Mouse (Mus musculus) forebrain, embryonic 12.5 days (tissue): ENCODE results near the gene Ntm. TPM values are rescaled to one million over a fixed set of nuclear protein-coding genes. Genes with fewer than 3 reads are reported as not detected.

Experiments used
- ATAC-seq: fragments of 200-750 bp; cut with Nextera tagmentation; 2 replicates; pipeline ENCODE4 v1.8.0; 2017; ENCODE audit warnings: moderate TSS enrichment; ENCODE audit not compliant: low FRiP score
- H3K27ac ChIP-seq: fragments of 300-500 bp; sonication (generic); 2 replicates; pipeline ENCODE4 v1.5.1; 2016; ENCODE audit warnings: mild to moderate bottlenecking
- H3K27me3 ChIP-seq: fragments of 300-500 bp; sonication (generic); 2 replicates; pipeline ENCODE4 v1.6.1; 2016; ENCODE audit warnings: mild to moderate bottlenecking
- H3K36me3 ChIP-seq: fragments of 300-500 bp; sonication (generic); replicated peaks from 2 replicates; pipeline ENCODE4 v1.6.1; 2016; ENCODE audit warnings: mild to moderate bottlenecking
- H3K4me1 ChIP-seq: fragments of 300-500 bp; sonication (generic); 2 replicates; pipeline ENCODE4 v1.6.1; 2016
- H3K4me2 ChIP-seq: fragments of 300-500 bp; sonication (generic); 2 replicates; pipeline ENCODE4 v1.6.1; 2016; ENCODE audit warnings: mild to moderate bottlenecking, moderate library complexity
- H3K4me3 ChIP-seq: fragments of 300-500 bp; sonication (generic); replicated peaks from 2 replicates; pipeline ENCODE4 v1.5.1; 2016; ENCODE audit warnings: mild to moderate bottlenecking
- H3K9ac ChIP-seq: fragments of 300-500 bp; sonication (generic); 2 replicates; pipeline ENCODE4 v1.6.1; 2016; ENCODE audit warnings: mild to moderate bottlenecking
- H3K9me3 ChIP-seq: fragments of 300-500 bp; sonication (generic); 2 replicates; pipeline ENCODE4 v1.6.1; 2016
- WGBS: fragments of 180-500 bp; shearing (Covaris S2); methylation state at CpG from one replicate; pipeline ENCODE4 v1.1.7; 2016; 5-methylcytosine and 5-hydroxymethylcytosine counted together
- polyA plus RNA-seq: library from polyadenylated mRNA; unstranded; fragments of >200 nt; fragmentation: Nextera tagmentation; extraction: Ambion mirVana; gene quantifications from 2 replicates; pipeline ENCODE4 v1.2.1, GENCODE M21; 2016

The Ntm gene
- polyA plus RNA-seq, 1 experiment from 2014 or later: 34.6 TPM

DNA sequence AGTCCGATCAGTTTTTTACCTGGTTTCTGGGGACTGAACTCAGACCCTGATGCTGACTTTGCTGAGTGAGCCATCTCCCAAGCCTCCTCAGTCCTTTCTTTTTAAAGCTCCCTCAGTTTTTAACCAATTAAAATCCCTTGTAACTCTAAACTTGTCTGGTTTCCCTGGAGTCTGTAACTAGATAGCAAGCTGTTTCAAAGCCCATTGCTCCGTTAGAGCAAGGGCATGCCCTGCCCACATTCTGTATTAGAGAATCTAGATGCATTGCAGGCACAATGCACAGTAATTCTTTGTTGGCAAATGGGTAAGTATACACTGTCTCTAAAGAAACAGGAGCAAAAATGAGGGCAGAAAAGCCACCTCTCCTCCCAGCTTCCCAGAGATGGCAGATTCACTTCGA, 231.3 kb downstream of the Ntm start:
- no peak for ATAC-seq

DNA sequence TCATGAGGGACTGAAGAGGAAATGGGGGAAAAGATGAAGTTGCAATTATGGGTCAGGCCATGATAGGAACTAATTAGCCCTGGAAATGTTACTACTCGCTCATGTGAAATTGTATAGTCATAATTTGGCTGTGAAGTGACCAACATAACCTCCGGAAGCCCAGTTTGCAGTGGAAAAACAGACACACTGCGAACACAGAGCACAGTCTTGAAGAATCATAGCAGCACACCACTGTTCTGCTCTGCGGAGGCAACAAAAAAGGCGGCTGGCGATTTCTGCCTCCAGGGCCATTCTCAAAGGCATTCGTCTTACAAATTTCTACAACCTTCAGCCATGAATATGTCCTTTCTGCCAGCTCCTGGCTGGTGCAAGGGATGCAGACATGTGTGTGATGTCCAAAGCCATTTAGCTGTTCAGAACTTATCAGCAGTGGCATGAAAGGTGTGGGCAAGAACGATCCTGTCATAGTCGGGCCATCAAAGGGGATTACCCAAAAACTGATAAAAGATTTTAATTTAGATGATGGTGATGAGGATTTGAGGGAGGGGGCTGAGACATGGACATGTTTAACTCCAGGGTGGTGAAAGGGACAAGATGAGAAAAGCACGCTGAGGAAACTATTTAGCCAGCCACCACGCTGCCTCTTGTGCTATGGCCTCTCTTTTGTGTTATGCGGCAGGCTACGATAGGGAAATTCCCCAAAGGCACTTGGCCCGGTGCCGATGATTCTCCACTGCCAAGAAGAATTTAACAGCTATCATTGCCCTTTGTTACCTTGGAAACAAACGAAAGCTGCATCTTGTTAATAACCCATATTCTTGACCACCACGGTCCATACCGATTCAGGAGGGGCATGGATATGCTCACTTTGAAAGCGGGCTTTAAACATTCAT, 235.2 kb downstream of the Ntm start:
- Histone ChIP-seq H3K4me1 (peaks cover 22% of the 10 kb centered on the region), H3K4me3 (no peak overlapping the region), H3K36me3 (no peaks in the 10 kb centered on the region), H3K9me3 (no peaks in the 10 kb centered on the region), H3K27me3 (no peaks in the 10 kb centered on the region), H3K4me2 (no peak overlapping the region), H3K9ac (no peak overlapping the region), H3K27ac (no peak overlapping the region)
- WGBS: 72% methylated on average over 19 of the region's 19 CpGs
- no peak for ATAC-seq

More for the DNA sequence above, 231.3 kb downstream of the Ntm start:
- H3K4me1 ChIP-seq: peaks cover 14% of the 10 kb centered on the region
- H3K36me3 ChIP-seq: no peaks in the 10 kb centered on the region
- no peak overlapping the region for H3K4me2 ChIP-seq
- no peak overlapping the region for H3K4me3 ChIP-seq
- no peaks in the 10 kb centered on the region for H3K9me3 ChIP-seq
- 61% methylated on average over 3 of the region's 3 CpGs for WGBS
- no peak overlapping the region for H3K27ac ChIP-seq
- H3K27me3 ChIP-seq: no peaks in the 10 kb centered on the region
- H3K9ac ChIP-seq: no peak overlapping the region

DNA sequence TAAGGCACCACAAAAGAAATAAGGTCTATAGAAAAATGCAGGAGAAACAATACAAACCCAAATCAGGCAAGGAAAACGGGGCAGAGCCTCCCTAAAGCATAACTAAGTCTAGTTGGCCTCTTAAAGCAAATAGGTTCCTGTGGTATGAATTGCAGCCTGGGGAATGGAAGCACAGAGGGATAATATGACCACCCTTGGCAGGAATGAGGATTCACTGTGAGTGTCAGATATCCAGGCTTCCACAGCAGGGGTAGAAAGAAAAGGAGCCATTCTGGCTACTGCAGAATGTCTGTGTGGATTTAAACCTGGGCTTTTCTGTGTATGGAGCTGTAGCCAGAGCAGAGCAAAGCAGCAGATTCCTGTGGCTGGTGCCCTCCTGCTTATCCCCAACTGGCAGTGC, 241.5 kb downstream of the Ntm start:
- ATAC-seq: no peak
- no peak overlapping the region for H3K27ac ChIP-seq
- H3K9ac ChIP-seq: no peak overlapping the region
- peaks cover 12% of the 10 kb centered on the region for H3K4me1 ChIP-seq
- WGBS: 3% methylated on average over 1 of the region's 1 CpGs
- H3K27me3 ChIP-seq: no peaks in the 10 kb centered on the region
- H3K4me3 ChIP-seq: no peak overlapping the region
- H3K4me2 ChIP-seq: no peak overlapping the region
- no peaks in the 10 kb centered on the region for H3K9me3 ChIP-seq
- H3K36me3 ChIP-seq: no peaks in the 10 kb centered on the region

DNA sequence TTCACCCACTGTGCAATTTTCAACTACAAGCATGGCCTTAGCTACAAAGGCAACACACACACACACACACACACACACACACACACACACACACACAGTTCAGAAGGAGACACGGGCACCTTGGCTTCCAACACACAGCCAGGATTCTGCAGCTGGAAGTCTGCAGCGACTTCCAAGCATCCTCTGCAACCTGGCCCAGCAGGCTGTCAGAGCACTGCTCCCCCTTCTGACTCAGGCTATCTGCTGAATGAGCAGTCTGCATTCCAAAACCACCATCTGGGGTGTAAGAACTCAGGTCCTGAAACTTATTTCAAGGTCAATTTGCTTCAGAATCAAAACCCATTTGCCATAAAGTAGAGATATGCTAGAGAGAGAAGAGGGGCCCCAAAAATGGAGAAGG, 246.1 kb downstream of the Ntm start:
- no peaks in the 10 kb centered on the region for H3K9me3 ChIP-seq
- ATAC-seq: no peak
- H3K27me3 ChIP-seq: no peaks in the 10 kb centered on the region
- H3K27ac ChIP-seq: no peak overlapping the region
- H3K4me1 ChIP-seq: peaks cover 4% of the 10 kb centered on the region; the same call in 1 of the 2 replicates
- WGBS: 54% methylated on average over 2 of the region's 2 CpGs
- H3K36me3 ChIP-seq: no peaks in the 10 kb centered on the region
- no peak overlapping the region for H3K4me3 ChIP-seq
- H3K4me2 ChIP-seq: no peak overlapping the region
- no peak overlapping the region for H3K9ac ChIP-seq

DNA sequence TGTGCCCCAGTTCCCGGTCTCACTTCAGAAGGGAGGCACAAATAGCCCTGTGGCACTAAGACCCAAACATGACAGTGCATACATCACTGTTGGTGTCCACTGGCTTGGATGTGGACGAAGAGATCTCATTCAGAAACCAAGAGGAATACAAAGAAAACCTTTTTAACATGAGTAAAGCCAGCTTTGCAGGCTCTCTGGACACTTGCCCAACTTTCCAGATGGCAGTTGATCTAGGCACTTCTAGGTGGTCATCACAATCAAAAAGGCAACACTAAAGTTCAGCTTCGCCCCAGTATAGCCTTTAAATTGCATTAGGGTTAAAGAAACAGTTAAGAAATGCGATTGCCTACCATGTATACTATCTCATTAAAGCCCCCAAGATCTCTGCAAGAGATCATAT, 264.7 kb downstream of the Ntm start:
- H3K4me3 ChIP-seq: no peak overlapping the region
- WGBS: 87% methylated on average over 4 of the region's 4 CpGs
- H3K9me3 ChIP-seq: no peaks in the 10 kb centered on the region
- no peaks in the 10 kb centered on the region for H3K36me3 ChIP-seq
- no peaks in the 10 kb centered on the region for H3K27me3 ChIP-seq
- no peak overlapping the region for H3K9ac ChIP-seq
- no peak overlapping the region for H3K27ac ChIP-seq
- H3K4me1 ChIP-seq: peaks cover 10% of the 10 kb centered on the region
- no peak for ATAC-seq
- no peak overlapping the region for H3K4me2 ChIP-seq

DNA sequence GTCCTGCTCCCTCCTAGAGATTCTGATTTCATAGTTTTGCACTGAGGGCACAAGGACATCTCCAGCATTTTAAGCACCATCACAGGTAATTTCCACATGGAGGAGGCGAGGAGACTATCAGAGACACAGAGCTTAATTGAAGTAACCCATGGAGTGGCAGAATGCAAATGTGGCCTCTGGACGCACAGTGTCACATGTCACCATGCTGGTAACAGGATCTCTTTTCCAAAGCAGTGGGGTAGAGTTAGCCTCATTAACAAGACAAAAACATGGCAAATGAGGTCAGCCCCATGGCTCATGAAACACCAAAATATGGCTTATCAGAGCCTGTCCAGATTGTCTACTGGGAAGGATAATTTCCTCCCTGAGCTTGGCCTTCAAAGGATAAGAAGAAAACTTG, 268.8 kb downstream of the Ntm start:
- no peak for ATAC-seq
- 18% methylated on average over 2 of the region's 2 CpGs for WGBS
- H3K9ac ChIP-seq: no peak overlapping the region
- H3K4me2 ChIP-seq: no peak overlapping the region
- H3K27me3 ChIP-seq: no peaks in the 10 kb centered on the region
- H3K27ac ChIP-seq: no peak overlapping the region
- H3K9me3 ChIP-seq: no peaks in the 10 kb centered on the region
- H3K4me1 ChIP-seq: peaks cover 14% of the 10 kb centered on the region
- no peak overlapping the region for H3K4me3 ChIP-seq
- H3K36me3 ChIP-seq: no peaks in the 10 kb centered on the region

DNA sequence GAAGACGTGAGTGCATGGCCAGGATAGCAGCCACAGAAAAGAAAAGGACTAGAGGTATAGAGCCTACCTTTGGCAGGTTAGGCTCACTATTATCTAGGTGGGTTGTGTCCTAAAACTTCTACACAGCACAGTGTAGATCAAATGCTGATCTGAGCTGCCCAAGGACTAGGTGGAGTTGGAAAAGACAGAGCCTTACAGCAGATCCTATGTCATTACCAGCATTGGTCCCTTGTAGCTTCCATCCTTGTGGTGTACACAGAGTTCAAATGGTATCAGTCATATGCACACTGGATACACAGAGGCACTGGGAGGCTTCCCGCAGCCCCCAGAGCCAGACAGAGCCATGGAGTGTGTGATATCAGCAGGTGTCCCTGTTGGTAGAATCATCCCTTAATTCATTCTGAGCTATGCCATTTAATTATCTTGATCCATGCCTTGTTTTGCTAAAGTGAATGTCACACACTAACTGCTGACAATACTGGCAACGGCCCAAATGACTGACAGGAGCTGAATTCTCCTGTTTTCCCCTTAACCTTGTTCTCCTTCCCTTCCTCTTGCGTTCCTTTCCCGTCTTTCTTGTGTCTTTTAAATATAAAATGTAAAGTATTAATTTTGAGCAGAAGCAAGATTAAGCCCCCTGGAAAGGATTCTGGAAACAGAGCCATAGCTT, 271.6 kb downstream of the Ntm start:
- ATAC-seq: no peak
- no peaks in the 10 kb centered on the region for H3K9me3 ChIP-seq
- H3K36me3 ChIP-seq: no peaks in the 10 kb centered on the region
- peaks cover 14% of the 10 kb centered on the region for H3K4me1 ChIP-seq
- H3K27ac ChIP-seq: no peak overlapping the region
- no peak overlapping the region for H3K4me3 ChIP-seq
- WGBS: 73% methylated on average over 5 of the region's 5 CpGs
- no peaks in the 10 kb centered on the region for H3K27me3 ChIP-seq
- no peak overlapping the region for H3K9ac ChIP-seq
- H3K4me2 ChIP-seq: no peak overlapping the region

DNA sequence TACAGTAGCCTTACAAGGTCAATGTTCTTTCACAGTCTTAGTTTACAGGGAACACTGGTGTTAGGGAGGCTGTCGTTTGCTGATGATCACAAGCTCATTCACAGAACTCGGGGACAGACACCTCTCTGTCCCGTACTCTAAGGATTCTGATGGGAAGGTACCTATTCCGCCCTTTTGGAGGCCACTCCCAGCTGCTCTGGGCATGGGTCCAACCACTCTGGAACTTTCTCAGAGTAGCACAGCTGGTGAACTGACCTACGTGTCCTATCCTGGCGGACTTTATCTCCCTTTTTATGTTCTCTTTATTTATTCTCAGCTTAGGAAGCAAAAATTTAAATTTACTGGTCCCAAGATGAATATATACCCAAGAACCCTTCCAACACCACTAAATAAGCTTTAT, 280.7 kb downstream of the Ntm start:
- peaks cover 14% of the 10 kb centered on the region for H3K4me1 ChIP-seq
- H3K27me3 ChIP-seq: no peaks in the 10 kb centered on the region
- H3K9ac ChIP-seq: no peak overlapping the region
- WGBS: 79% methylated on average over 6 of the region's 6 CpGs
- H3K36me3 ChIP-seq: no peaks in the 10 kb centered on the region
- no peak for ATAC-seq
- H3K4me2 ChIP-seq: no peak overlapping the region
- H3K4me3 ChIP-seq: no peak overlapping the region
- no peaks in the 10 kb centered on the region for H3K9me3 ChIP-seq
- no peak overlapping the region for H3K27ac ChIP-seq

DNA sequence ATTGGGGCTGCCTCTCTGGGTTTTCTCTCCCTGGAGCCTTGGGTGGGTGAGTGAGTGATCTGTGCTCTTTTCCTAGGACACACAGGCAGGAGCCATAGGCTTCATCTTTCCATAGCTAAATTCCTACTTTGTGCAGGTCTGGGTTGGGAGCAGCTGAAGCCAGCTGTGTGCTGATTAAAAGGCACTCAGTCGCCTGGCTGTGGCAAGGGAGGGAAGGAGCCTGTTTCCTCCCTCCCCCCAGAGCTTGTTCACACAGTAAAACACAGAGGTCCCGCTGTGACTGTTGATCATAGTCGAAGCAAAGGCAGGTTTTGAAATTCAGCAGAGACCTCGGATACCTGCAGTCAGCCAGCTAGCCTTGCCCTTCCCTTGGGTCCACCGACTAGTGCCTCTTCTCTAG, 282.3 kb downstream of the Ntm start:
- no peak overlapping the region for H3K4me3 ChIP-seq
- H3K9me3 ChIP-seq: no peaks in the 10 kb centered on the region
- H3K4me1 ChIP-seq: peaks cover 14% of the 10 kb centered on the region
- no peaks in the 10 kb centered on the region for H3K27me3 ChIP-seq
- no peak overlapping the region for H3K4me2 ChIP-seq
- H3K9ac ChIP-seq: no peak overlapping the region
- no peaks in the 10 kb centered on the region for H3K36me3 ChIP-seq
- H3K27ac ChIP-seq: no peak overlapping the region
- peak; percentile 30; the same call in 1 of the 2 replicates for ATAC-seq
- WGBS: 14% methylated on average over 5 of the region's 5 CpGs

DNA sequence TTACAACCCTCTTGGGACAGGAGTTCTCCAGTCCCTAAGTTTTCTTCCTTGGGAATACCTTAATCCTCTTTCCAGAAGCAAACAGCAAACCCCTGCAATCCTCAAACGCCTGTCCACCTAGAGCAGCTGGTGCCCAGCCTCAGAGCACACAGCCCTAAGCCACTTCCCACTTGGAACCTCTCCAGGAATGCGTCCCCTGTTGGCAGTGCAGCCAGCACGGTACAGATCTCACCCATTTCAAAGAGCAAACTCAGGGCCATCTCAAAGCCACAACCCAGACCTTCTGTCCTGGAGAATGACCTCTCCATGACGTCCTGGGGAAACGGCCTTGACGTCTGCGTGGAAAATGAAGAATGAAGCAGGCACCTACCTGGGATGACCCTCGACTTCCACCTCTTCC, 289.0 kb downstream of the Ntm start:
- Histone ChIP-seq H3K27ac (no peak overlapping the region), H3K36me3 (no peaks in the 10 kb centered on the region), H3K9me3 (no peaks in the 10 kb centered on the region), H3K27me3 (no peaks in the 10 kb centered on the region; the same call in 1 of the 2 replicates), H3K4me1 (peaks cover 5% of the 10 kb centered on the region; the same call in 1 of the 2 replicates), H3K4me2 (no peak overlapping the region), H3K9ac (no peak overlapping the region), H3K4me3 (no peak overlapping the region)
- WGBS: 71% methylated on average over 8 of the region's 8 CpGs
- ATAC-seq: no peak

DNA sequence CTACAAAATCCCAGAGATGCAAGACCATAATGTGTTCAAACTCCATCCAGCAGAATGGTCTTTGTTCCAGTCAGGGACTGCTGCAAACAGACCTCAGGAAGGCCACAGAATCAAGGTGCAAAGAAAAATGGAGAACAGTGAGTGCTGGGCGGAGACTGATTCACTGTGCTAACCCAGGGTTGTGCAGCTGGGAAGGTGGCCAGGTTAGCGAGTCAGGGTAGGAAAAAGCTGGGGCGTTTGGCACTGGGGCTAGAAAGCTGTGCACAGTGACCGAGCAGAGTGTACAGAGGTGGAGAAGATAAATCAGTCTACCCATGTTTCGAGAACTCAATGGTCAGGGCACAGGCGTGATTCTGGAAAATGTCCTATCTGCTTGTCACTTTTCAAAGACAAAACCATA, 291.1 kb downstream of the Ntm start:
- Histone ChIP-seq H3K4me3 (no peak overlapping the region), H3K9me3 (no peaks in the 10 kb centered on the region), H3K27ac (no peak overlapping the region), H3K4me2 (no peak overlapping the region), H3K36me3 (no peaks in the 10 kb centered on the region), H3K9ac (no peak overlapping the region), H3K4me1 (peaks cover 5% of the 10 kb centered on the region; the same call in 1 of the 2 replicates), H3K27me3 (no peaks in the 10 kb centered on the region; the same call in 1 of the 2 replicates)
- 92% methylated on average over 6 of the region's 6 CpGs for WGBS
- ATAC-seq: no peak

DNA sequence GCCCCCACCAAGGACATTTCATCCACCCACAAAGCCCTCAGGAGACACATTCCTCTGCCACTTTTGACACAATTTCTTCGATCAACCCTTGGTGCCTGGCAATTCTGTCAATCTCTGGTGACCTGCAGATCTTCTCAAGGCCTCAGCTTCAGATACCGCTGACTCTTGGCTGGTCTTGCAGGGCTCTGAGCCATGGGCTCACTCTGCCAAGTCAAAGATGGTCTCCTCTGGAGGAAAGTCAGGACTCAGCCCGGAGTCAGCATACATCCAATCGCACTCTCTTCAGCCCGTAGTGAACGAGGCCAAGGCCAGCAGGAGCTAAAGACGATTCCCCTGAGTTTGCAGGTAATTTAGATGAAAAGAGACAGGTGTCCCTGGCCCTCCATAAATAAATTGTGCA, 299.7 kb downstream of the Ntm start:
- Histone ChIP-seq H3K9ac (no peak overlapping the region), H3K4me1 (peaks cover 9% of the 10 kb centered on the region), H3K9me3 (no peaks in the 10 kb centered on the region), H3K4me3 (no peak overlapping the region), H3K27me3 (peaks cover 22% of the 10 kb centered on the region), H3K27ac (no peak overlapping the region), H3K36me3 (no peaks in the 10 kb centered on the region), H3K4me2 (no peak overlapping the region)
- no peak; the same call in 1 of the 2 replicates for ATAC-seq
- WGBS: 82% methylated on average over 7 of the region's 7 CpGs
